Mouse (Mus musculus) C2C12 (cell line): Measurements from ENCODE around the gene Oaf.

Experiments used
- CTCF ChIP-seq: IDR thresholded peaks from one replicate; pipeline ENCODE4 v1.5.1; 2011; ENCODE audit not compliant: control insufficient read depth, insufficient read depth, insufficient read length
- MYOD1 ChIP-seq: IDR thresholded peaks from one replicate; pipeline ENCODE4 v1.6.1; 2011; ENCODE audit warnings: low read depth; ENCODE audit not compliant: control insufficient read depth, insufficient read length
- MYOG ChIP-seq: IDR thresholded peaks from one replicate; pipeline ENCODE4 v1.6.1; 2011; ENCODE audit not compliant: control insufficient read depth, insufficient read length; ENCODE audit errors: extremely low read depth
- USF1 ChIP-seq: IDR thresholded peaks from one replicate; pipeline ENCODE4 v1.6.1; 2011; ENCODE audit warnings: low read depth, mild to moderate bottlenecking, control low read depth, moderate library complexity

DNA sequence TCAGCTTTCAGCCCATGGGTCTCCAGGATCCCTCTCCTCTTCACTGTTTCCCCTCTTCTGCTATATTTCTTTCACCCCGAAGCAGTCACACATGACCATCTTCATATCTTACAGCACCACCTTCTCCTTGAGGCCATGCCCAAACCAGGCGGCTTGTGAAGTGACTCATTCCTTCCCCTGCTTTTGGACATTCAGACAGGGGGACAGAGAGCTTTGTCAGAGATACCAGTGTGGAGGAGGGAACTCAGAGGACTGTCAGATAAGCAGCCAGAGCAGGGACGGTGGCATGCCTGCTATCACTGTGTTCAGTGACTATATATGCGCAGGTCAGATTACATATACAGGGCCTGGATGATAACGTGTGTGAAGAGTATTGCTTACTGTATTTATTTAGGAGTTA lies 5.2 kb downstream of the Oaf start:
- TF ChIP-seq CTCF: no peak
- TF ChIP-seq USF1: no peak
- no peak for TF ChIP-seq MYOG
- no peak for TF ChIP-seq MYOD1
